Comparison of ENCODE assay signal across 9 mouse cellular contexts in genomic region chr19:37530601-37531000, GRCm38 (mm10).
"Had no signal": no experiment of that assay in that cellular context is flagged by ENCODE, and none has a peak within 500 bp of the region (broad histone marks: within the 10 kb centered on the region; RNA-seq: fewer than 3 reads in every experiment).

No protein-coding gene starts in this region.

- H3K9me3 ChIP-seq: lung, embryonic 15.5 days; midbrain, embryonic 10.5 days; midbrain, embryonic 12.5 days; neural tube, embryonic 13.5 days; neural tube, embryonic 15.5 days had no signal

- H3K9ac ChIP-seq: lung, embryonic 15.5 days; midbrain, embryonic 12.5 days; neural tube, embryonic 13.5 days; neural tube, embryonic 15.5 days had no signal

- H3K27ac ChIP-seq: lung, embryonic 15.5 days; midbrain, embryonic 10.5 days; midbrain, embryonic 12.5 days; neural tube, embryonic 13.5 days; neural tube, embryonic 15.5 days had no signal

- H3K4me1 ChIP-seq: lung, embryonic 15.5 days; midbrain, embryonic 12.5 days; neural tube, embryonic 13.5 days; neural tube, embryonic 15.5 days had no signal

- H3K4me3 ChIP-seq: lung, embryonic 15.5 days; midbrain, embryonic 10.5 days; midbrain, embryonic 12.5 days; myocyte; neural tube, embryonic 13.5 days; neural tube, embryonic 15.5 days had no signal

- DNase-seq: thymus, adult 18-20 months had no signal

- ATAC-seq: lung, postnatal 0 days; midbrain, embryonic 16.5 days had no signal

- H3K27me3 ChIP-seq: lung, embryonic 15.5 days; neural tube, embryonic 13.5 days; neural tube, embryonic 15.5 days had no signal

- H3K4me2 ChIP-seq: lung, embryonic 15.5 days; midbrain, embryonic 12.5 days; neural tube, embryonic 13.5 days; neural tube, embryonic 15.5 days had no signal

- H3K36me3 ChIP-seq: lung, embryonic 15.5 days; midbrain, embryonic 10.5 days; midbrain, embryonic 12.5 days; neural tube, embryonic 13.5 days; neural tube, embryonic 15.5 days had no signal
